In genomic region chr6:146640991-146641390, GRCm38 (mm10) we compare ENCODE assay signal across 17 mouse cellular contexts. TPM values are rescaled to one million over a fixed set of nuclear protein-coding genes. Genes with fewer than 3 reads are reported as not detected.
DNase-seq lines count a peak whose midpoint lies in the region; ATAC-seq and TF ChIP-seq lines count a peak whose summit lies in the region.
"Had no signal": no experiment of that assay in that cellular context is flagged by ENCODE, and none has a peak within 500 bp of the region (broad histone marks: within the 10 kb centered on the region; RNA-seq: fewer than 3 reads in every experiment).

No protein-coding gene starts in this region.

- no peak for TF ChIP-seq CTCF in MEL (IDR thresholded peaks at IDR 0.05 in 2 of 3, conservative IDR thresholded peaks at IDR 0.05 in 1 of 3; ENCODE audit: control insufficient read depth in 1 of 3, insufficient read depth in 1 of 3, low read depth in 2 of 3, low read length in 3 of 3, poor library complexity in 1 of 3, severe bottlenecking in 1 of 3)
- TF ChIP-seq CTCF in bone marrow macrophage, adult 2 months (IDR thresholded peaks at IDR 0.05; ENCODE audit: low read depth, low read length), result no peak
- TF ChIP-seq CTCF in left cerebral cortex, adult 2 months (IDR thresholded peaks at IDR 0.05), result no peak

- peaks cover 17% of the 10 kb centered on the region for H3K79me2 ChIP-seq in MEL (ENCODE audit: control insufficient read depth, insufficient read depth, low read length, poor library complexity)

- WGBS in kidney, embryonic 14.5 days, result 82% methylated on average over 6 of the region's 6 CpGs
- WGBS in liver, embryonic 16.5 days (ENCODE audit: insufficient replicate concordance), result 57% methylated on average over 6 of the region's 6 CpGs

- H3K27ac ChIP-seq in kidney, embryonic 14.5 days (ENCODE audit: low read depth, low read length), result no peak overlapping the region
- peak overlapping the region; percentile 95 for H3K27ac ChIP-seq in MEL (ENCODE audit: control insufficient read depth, low read depth, low read length)
- 0 out of 2 replicates have a peak overlapping the region, but pooled peaks have one; percentile 13 for H3K27ac ChIP-seq in bone marrow macrophage, adult 2 months (ENCODE audit: insufficient read depth, low read depth, low read length)
- peak overlapping the region; percentile 21; the same call in 1 of the 2 replicates for H3K27ac ChIP-seq in liver, embryonic 16.5 days (ENCODE audit: low read length)
- no peak overlapping the region for H3K27ac ChIP-seq in left cerebral cortex, adult 2 months
- H3K27ac ChIP-seq: embryonic facial prominence, embryonic 10.5 days; hindbrain, embryonic 12.5 days had no signal

- peaks cover 6% of the 10 kb centered on the region; the same call in 1 of the 2 replicates for H3K4me1 ChIP-seq in kidney, embryonic 14.5 days (ENCODE audit: control insufficient read depth, insufficient read depth, low read length)
- H3K4me1 ChIP-seq in MEL (ENCODE audit: control insufficient read depth in 1 of 2, insufficient read depth in 2 of 2, low read length in 2 of 2), result peaks cover 6 to 11% of the 10 kb centered on the region in 2 experiments
- H3K4me1 ChIP-seq in bone marrow macrophage, adult 2 months (ENCODE audit: control insufficient read depth, insufficient read depth, low read length), result peaks cover 30% of the 10 kb centered on the region
- peaks cover 21% of the 10 kb centered on the region for H3K4me1 ChIP-seq in liver, embryonic 16.5 days (ENCODE audit: control insufficient read depth, low read depth, low read length)

- intact Hi-C loops in left cerebral cortex, adult 2 months (cut with DNase I), result loop anchor here (10.0 kb wide), 1 partner anchor 344 kb away; no protein-coding TSS in a partner anchor

- H3K27me3 ChIP-seq in kidney, embryonic 14.5 days (ENCODE audit: control insufficient read depth, insufficient read depth, low read length), result no peaks in the 10 kb centered on the region
- no peaks in the 10 kb centered on the region for H3K27me3 ChIP-seq in MEL (ENCODE audit: control insufficient read depth in 1 of 2, insufficient read depth in 2 of 2, low read length in 2 of 2)
- no peaks in the 10 kb centered on the region for H3K27me3 ChIP-seq in liver, embryonic 16.5 days (ENCODE audit: control insufficient read depth, insufficient read depth, low read depth, low read length)
- H3K27me3 ChIP-seq: hindbrain, embryonic 12.5 days had no signal

- no peak for TF ChIP-seq EP300 in MEL (IDR thresholded peaks at IDR 0.05; ENCODE audit: low read depth in 1 of 2, low read length in 2 of 2)

- H3K9ac ChIP-seq in kidney, embryonic 14.5 days (ENCODE audit: low read depth, low read length), result no peak overlapping the region
- no peak overlapping the region for H3K9ac ChIP-seq in MEL (ENCODE audit: control insufficient read depth, low read depth, low read length, poor library complexity, severe bottlenecking)
- H3K9ac ChIP-seq in liver, embryonic 16.5 days (ENCODE audit: low read depth, low read length), result no peak overlapping the region
- H3K9ac ChIP-seq: hindbrain, embryonic 12.5 days had no signal

- DNase-seq in kidney, adult 9 months, result peak; percentile 79
- no peak for DNase-seq in MEL (ENCODE audit: low read depth, low spot score)
- no peak for DNase-seq in cerebellum, postnatal 10 days
- DNase-seq in left cerebral cortex, adult 2 months (ENCODE audit: extremely low spot score in 1 of 2, low spot score in 2 of 2), result no peak
- no peak for DNase-seq in heart, adult 8-10 months (ENCODE audit: low spot score)
- DNase-seq: adrenal gland, adult 8-10 months; cerebellum, adult 9-10 months; cerebellum, postnatal 36 days; gastrocnemius, postnatal 36 days; heart, postnatal 4 days had no signal

- H3K9me3 ChIP-seq in kidney, embryonic 14.5 days (ENCODE audit: control insufficient read depth, low read length), result no peaks in the 10 kb centered on the region
- no peaks in the 10 kb centered on the region for H3K9me3 ChIP-seq in MEL (replicated peaks; ENCODE audit: insufficient read depth, low read length)
- H3K9me3 ChIP-seq in liver, embryonic 16.5 days (replicated peaks; ENCODE audit: control insufficient read depth, low read length), result no peaks in the 10 kb centered on the region
- H3K9me3 ChIP-seq: embryonic facial prominence, embryonic 10.5 days; heart, embryonic 10.5 days; hindbrain, embryonic 12.5 days had no signal

- no peaks in the 10 kb centered on the region for H3K36me3 ChIP-seq in kidney, embryonic 14.5 days (ENCODE audit: control insufficient read depth, insufficient read depth, low read length)
- peaks cover 0 to 21% of the 10 kb centered on the region in 2 experiments; a peak in 2 of 4 replicates for H3K36me3 ChIP-seq in MEL (ENCODE audit: control insufficient read depth in 1 of 2, insufficient read depth in 2 of 2, low read length in 2 of 2)
- H3K36me3 ChIP-seq in liver, embryonic 16.5 days (ENCODE audit: control insufficient read depth, insufficient read depth), result no peaks in the 10 kb centered on the region
- H3K36me3 ChIP-seq: embryonic facial prominence, embryonic 10.5 days; heart, embryonic 10.5 days; hindbrain, embryonic 12.5 days had no signal

- no peak overlapping the region for H3K4me2 ChIP-seq in kidney, embryonic 14.5 days (replicated peaks; ENCODE audit: low read depth, low read length)
- H3K4me2 ChIP-seq in liver, embryonic 16.5 days (ENCODE audit: low read depth, low read length), result no peak overlapping the region
- H3K4me2 ChIP-seq: hindbrain, embryonic 12.5 days had no signal

- TF ChIP-seq RAD21 in MEL (IDR thresholded peaks at IDR 0.05; ENCODE audit: low read depth, low read length), result no peak

- no peak for TF ChIP-seq POLR2A in MEL (IDR thresholded peaks at IDR 0.05; ENCODE audit: control insufficient read depth in 1 of 2, insufficient read depth in 1 of 2, low read depth in 1 of 2, low read length in 2 of 2, poor library complexity in 1 of 2)
- TF ChIP-seq POLR2A in bone marrow macrophage, adult 2 months (IDR thresholded peaks at IDR 0.05; ENCODE audit: borderline replicate concordance, low read depth, low read length), result no peak

- ATAC-seq in kidney, embryonic 14.5 days (ENCODE audit: low FRiP score, low TSS enrichment), result no peak
- ATAC-seq in liver, embryonic 16.5 days (ENCODE audit: low read depth), result no peak
- ATAC-seq: forebrain, embryonic 14.5 days had no signal

- H3K4me3 ChIP-seq in kidney, embryonic 14.5 days (ENCODE audit: low read length), result no peak overlapping the region
- no peak overlapping the region for H3K4me3 ChIP-seq in MEL (ENCODE audit: control insufficient read depth in 1 of 2, insufficient read depth in 1 of 2, low read depth in 2 of 2, low read length in 2 of 2)
- H3K4me3 ChIP-seq in bone marrow macrophage, adult 2 months (ENCODE audit: insufficient read depth, low read length), result no peak overlapping the region
- no peak overlapping the region for H3K4me3 ChIP-seq in liver, embryonic 16.5 days (ENCODE audit: low read depth, low read length)
- no peak overlapping the region for H3K4me3 ChIP-seq in left cerebral cortex, adult 2 months
- H3K4me3 ChIP-seq: hindbrain, embryonic 12.5 days had no signal

TF ChIP-seq in MEL, 35 proteins besides CTCF, POLR2A, EP300 and RAD21:
- no peak for TF ChIP-seq ZC3H11A (IDR thresholded peaks at IDR 0.05; ENCODE audit: low read depth, low read length)
- TF ChIP-seq E2F4 (IDR thresholded peaks at IDR 0.05; ENCODE audit: borderline replicate concordance, low read depth, low read length), result no peak
- no peak for TF ChIP-seq SMC3 (IDR thresholded peaks at IDR 0.05; ENCODE audit: low read depth, low read length)
- TF ChIP-seq JUND (IDR thresholded peaks at IDR 0.05; ENCODE audit: low read depth, low read length), result no peak
- TF ChIP-seq USF2 (IDR thresholded peaks at IDR 0.05; ENCODE audit: borderline replicate concordance in 1 of 2, insufficient read depth in 1 of 2, low read depth in 1 of 2, low read length in 2 of 2), result no peak
- TF ChIP-seq TCF12 (IDR thresholded peaks at IDR 0.05; ENCODE audit: low read depth, low read length), result no peak
- TF ChIP-seq KAT2A (conservative IDR thresholded peaks at IDR 0.05; ENCODE audit: low read depth, low read length), result no peak
- no peak for TF ChIP-seq ELF1 (IDR thresholded peaks at IDR 0.05; ENCODE audit: low read depth, low read length)
- no peak for TF ChIP-seq ZKSCAN1 (IDR thresholded peaks at IDR 0.05; ENCODE audit: low read depth, low read length)

RNA-seq across cellular contexts. Expression of gene Med21, which starts 1.4 kb away (rescaled TPM):
- polyA plus RNA-seq in kidney, embryonic 14.5 days (2014; fragmentation: Nextera tagmentation; extraction: Ambion mirVana), result 143 and 185 TPM in 2 replicates
- 79.5 and 83.7 TPM in 2 replicates for total RNA-seq in MEL (2012; rRNA removed)
- polyA plus RNA-seq in MEL (2012; ENCODE audit: insufficient read depth in 1 of 2, insufficient read length in 2 of 2, low read depth in 1 of 2, low replicate concordance in 2 of 2, missing spikeins in 1 of 2), result 10 to 100 TPM in 1 of 2 experiments, not detected in 1; 56.7 TPM
- polyA plus RNA-seq in bone marrow macrophage, adult 2 months (2012; ENCODE audit: insufficient read depth, insufficient read length, missing spikeins), result 39.7 and 54.2 TPM in 2 replicates
- polyA plus RNA-seq in liver, embryonic 16.5 days (2015; fragmentation: Nextera tagmentation; extraction: Ambion mirVana), result 51.9 and 61.2 TPM in 2 replicates
- 10 to 100 TPM; 44.1 to 44.8 TPM for total RNA-seq in left cerebral cortex, adult 2 months (2021)
- 10 to 100 TPM; 48.4 to 55.5 (median 49.6) TPM for total RNA-seq in heart, adult 8-10 months (2022)

RNA-seq across cellular contexts. Expression of gene Tm7sf3, which starts 1.6 kb away (rescaled TPM):
- 20.3 and 37.4 TPM in 2 replicates for polyA plus RNA-seq in kidney, embryonic 14.5 days (2014; fragmentation: Nextera tagmentation; extraction: Ambion mirVana)
- total RNA-seq in MEL (2012; rRNA removed), result 18.0 and 18.3 TPM in 2 replicates
- 10 to 100 TPM in 1 of 2 experiments, not detected in 1; 27.1 TPM for polyA plus RNA-seq in MEL (2012; ENCODE audit: insufficient read depth in 1 of 2, insufficient read length in 2 of 2, low read depth in 1 of 2, low replicate concordance in 2 of 2, missing spikeins in 1 of 2)
- polyA plus RNA-seq in bone marrow macrophage, adult 2 months (2012; ENCODE audit: insufficient read depth, insufficient read length, missing spikeins), result 16.3 and 17.0 TPM in 2 replicates
- polyA plus RNA-seq in liver, embryonic 16.5 days (2015; fragmentation: Nextera tagmentation; extraction: Ambion mirVana), result 21.9 and 22.8 TPM in 2 replicates
- 10 to 100 TPM; 26.4 to 27.4 TPM for total RNA-seq in left cerebral cortex, adult 2 months (2021)
- 10 to 100 TPM; 15.7 to 16.7 (median 15.9) TPM for total RNA-seq in heart, adult 8-10 months (2022)

Comparison
In these comparisons a context has a peak if more than half of its experiments do, and no peak if none do; other contexts are left out.
1. H3K27ac ChIP-seq: peak in MEL (single experiment), bone marrow macrophage, adult 2 months (single experiment) and liver, embryonic 16.5 days (single experiment); none in kidney, embryonic 14.5 days (single experiment) and left cerebral cortex, adult 2 months (single experiment).